Mouse (Mus musculus) spleen, postnatal 36 days (tissue): Measurements from ENCODE around the gene Gpr89.

Source experiments
- DNase-seq, 2 experiments: peaks; one replicate each; pipeline ENCODE4 v3.0.0; 2022; ENCODE audit warnings: low spot score in 2 of 2, mixed read lengths in 1 of 2

Gene Gpr89

GRCm38 (mm10) chr3:96823701-96824100 lies 81.4 kb downstream of the Gpr89 start:
- DNase-seq = no peak

DNA sequence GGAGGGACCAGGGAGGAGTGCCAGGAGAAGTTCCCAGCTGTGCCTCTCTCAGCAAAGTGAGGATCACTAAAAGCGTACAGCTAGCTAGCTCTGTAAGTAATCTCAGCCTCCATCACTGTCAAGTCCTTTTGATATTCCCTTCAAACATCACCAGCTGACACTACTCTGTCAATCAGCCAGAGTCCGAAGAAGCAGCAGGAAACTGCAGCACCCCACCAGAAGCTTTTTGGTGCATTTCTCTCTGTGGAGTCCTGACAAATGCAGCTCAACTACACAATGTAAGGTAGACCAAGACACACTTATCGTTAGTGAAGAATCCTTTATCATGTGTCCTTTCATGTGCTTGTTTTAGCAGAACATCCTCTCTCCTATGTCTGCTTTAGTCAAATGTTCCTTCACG lies 83.6 kb downstream of the Gpr89 start:
- no peak for DNase-seq

DNA sequence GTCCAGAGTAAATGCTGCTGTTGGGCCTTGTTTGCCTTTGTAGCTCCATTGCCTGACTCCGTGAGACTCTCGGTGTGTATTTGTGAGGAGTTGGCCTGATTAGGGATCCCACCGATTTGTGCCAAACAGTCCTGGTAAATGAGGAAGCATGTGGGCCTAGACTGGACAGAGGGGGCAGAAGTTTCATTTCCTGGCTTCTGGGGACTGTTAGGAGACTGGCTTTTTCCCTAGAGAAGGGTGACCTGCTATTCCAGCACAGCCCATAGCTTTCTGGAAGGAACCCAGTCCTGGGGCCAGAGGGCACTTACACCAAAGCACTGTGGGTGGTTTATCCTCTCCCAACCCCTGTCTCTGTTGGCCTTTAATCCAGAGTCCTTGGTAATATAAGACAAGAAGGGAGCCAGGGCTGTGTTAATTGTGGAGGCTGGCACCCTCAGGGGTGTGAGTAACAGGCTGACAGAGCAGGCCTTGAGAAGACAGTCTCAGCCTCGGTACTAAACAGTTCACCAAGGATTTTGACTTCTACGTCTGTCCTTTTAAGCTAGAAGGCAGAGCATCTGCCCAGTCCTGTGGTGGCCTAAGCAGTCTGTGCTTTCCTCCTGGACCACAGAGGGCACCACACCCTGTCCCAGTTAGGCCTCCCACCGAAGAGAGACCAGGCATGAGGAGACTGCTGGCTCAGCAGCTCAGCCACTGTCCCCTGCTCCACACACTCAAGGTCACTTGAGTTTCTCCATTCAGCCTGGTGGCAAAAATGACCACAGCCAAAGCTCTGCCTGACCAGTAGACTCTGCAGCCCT lies 84.8 kb downstream of the Gpr89 start:
- DNase-seq = no peak
